Mouse (Mus musculus) CH12.LX (cell line): ENCODE measurements around the gene Zcchc24. TPM values are rescaled to one million over a fixed set of nuclear protein-coding genes. Genes with fewer than 3 reads are reported as not detected.
A peak's percentile ranks its signal among the peaks of the same experiment; 100 is the strongest.

Experiments
- DNase-seq: peaks from one replicate; pipeline ENCODE4 v3.0.0-alpha.2; 2013; ENCODE audit errors: extremely low read depth
- H3K27ac ChIP-seq: 2 replicates; pipeline ENCODE4 v1.5.1; 2012; ENCODE audit warnings: low read depth, mild to moderate bottlenecking, control low read depth, moderate library complexity; ENCODE audit not compliant: insufficient read depth
- H3K27me3 ChIP-seq: replicated peaks from 2 replicates; pipeline ENCODE3; 2012; ENCODE audit warnings: inconsistent platforms
- H3K36me3 ChIP-seq, 2 experiments: replicated peaks in 1 of 2; 2 replicates each; pipeline versions ENCODE3 to v1.6.1; 2012; ENCODE audit warnings: inconsistent platforms in 1 of 2, low read length in 1 of 2, mild to moderate bottlenecking in 1 of 2, mixed read lengths in 1 of 2, moderate library complexity in 1 of 2; ENCODE audit not compliant: control insufficient read depth in 1 of 2, insufficient read depth in 1 of 2
- H3K4me1 ChIP-seq, 2 experiments: 2 replicates each; pipeline ENCODE4 v1.6.1; 2012; ENCODE audit warnings: inconsistent platforms in 1 of 2, moderate library complexity in 1 of 2; ENCODE audit not compliant: insufficient read depth in 2 of 2, control insufficient read depth in 1 of 2
- H3K4me2 ChIP-seq: 2 replicates; pipeline ENCODE4 v1.6.1; 2012; ENCODE audit warnings: low read depth, mild to moderate bottlenecking, control low read depth; ENCODE audit not compliant: poor library complexity, insufficient read depth, severe bottlenecking
- H3K4me3 ChIP-seq, 3 experiments: fragments of 150-350 bp in 1 of 3; sonication (generic) in 1 of 3; replicated peaks in 1 of 3; 2 replicates each; pipeline versions ENCODE3 to v1.5.1; 2011 to 2012; ENCODE audit warnings: low read depth in 2 of 3, low read length in 2 of 3, mild to moderate bottlenecking in 2 of 3, moderate library complexity in 2 of 3, control low read depth in 1 of 3, improper control_type of control experiment in 1 of 3, inconsistent platforms in 1 of 3, mixed read lengths in 1 of 3; ENCODE audit not compliant: poor library complexity in 1 of 3
- H3K79me2 ChIP-seq: replicated peaks from 2 replicates; pipeline ENCODE4 v1.6.1; 2012; ENCODE audit warnings: mild to moderate bottlenecking, moderate library complexity; ENCODE audit not compliant: control insufficient read depth, poor library complexity, insufficient read depth, severe bottlenecking; ENCODE audit errors: extremely low read depth
- H3K9ac ChIP-seq: 2 replicates; pipeline ENCODE4 v1.6.1; 2012; ENCODE audit warnings: low read depth, mild to moderate bottlenecking, control low read depth, moderate library complexity; ENCODE audit not compliant: insufficient read depth
- H3K9me3 ChIP-seq: replicated peaks from 2 replicates; pipeline ENCODE3; 2012; ENCODE audit warnings: low read length, inconsistent platforms, mixed read lengths
- BHLHE40 ChIP-seq: IDR thresholded peaks from 2 replicates; pipeline ENCODE4 v1.6.1; 2011; ENCODE audit warnings: mild to moderate bottlenecking, low read depth, low read length, improper control_type of control experiment
- CTCF ChIP-seq, 2 experiments: IDR thresholded peaks in 1 of 2; conservative IDR thresholded peaks in 1 of 2; 2 replicates each; pipeline ENCODE4 v1.5.1; 2011 to 2012; ENCODE audit warnings: low read depth in 2 of 2, low read length in 2 of 2, improper control_type of control experiment in 1 of 2, inconsistent platforms in 1 of 2, mild to moderate bottlenecking in 1 of 2, moderate library complexity in 1 of 2
- ELF1 ChIP-seq: IDR thresholded peaks from 2 replicates; pipeline ENCODE4 v1.6.1; 2014; ENCODE audit warnings: low read depth, mild to moderate bottlenecking, inconsistent platforms, low read length, improper control_type of control experiment
- EP300 ChIP-seq: IDR thresholded peaks from 2 replicates; pipeline ENCODE4 v1.6.1; 2011; ENCODE audit warnings: low read length, improper control_type of control experiment
- ETS1 ChIP-seq: conservative IDR thresholded peaks from 2 replicates; pipeline ENCODE4 v1.6.1; 2012; ENCODE audit warnings: low read depth, mild to moderate bottlenecking, inconsistent platforms, low read length, improper control_type of control experiment, moderate library complexity
- HCFC1 ChIP-seq: IDR thresholded peaks from 2 replicates; pipeline ENCODE4 v1.6.1; 2012; ENCODE audit warnings: low read depth, mild to moderate bottlenecking, inconsistent platforms, low read length, improper control_type of control experiment
- IRF4 ChIP-seq: IDR thresholded peaks from 2 replicates; pipeline ENCODE4 v1.6.1; 2014; ENCODE audit warnings: low read depth, mild to moderate bottlenecking, inconsistent platforms, low read length, improper control_type of control experiment
- JUN ChIP-seq: IDR thresholded peaks from 2 replicates; pipeline ENCODE4 v1.6.1; 2011; ENCODE audit warnings: low read depth, mild to moderate bottlenecking, low read length, improper control_type of control experiment, moderate library complexity; ENCODE audit not compliant: insufficient read depth
- MAX ChIP-seq: IDR thresholded peaks from 2 replicates; pipeline ENCODE4 v1.6.1; 2011; ENCODE audit warnings: low read length, improper control_type of control experiment
- MAZ ChIP-seq: IDR thresholded peaks from 2 replicates; pipeline ENCODE4 v1.6.1; 2012; ENCODE audit warnings: low read depth, mild to moderate bottlenecking, inconsistent platforms, low read length, improper control_type of control experiment, moderate library complexity
- MEF2A ChIP-seq: IDR thresholded peaks from 2 replicates; pipeline ENCODE4 v1.6.1; 2014; ENCODE audit warnings: low read depth, mild to moderate bottlenecking, inconsistent platforms, low read length, improper control_type of control experiment, borderline replicate concordance
- MXI1 ChIP-seq: IDR thresholded peaks from 2 replicates; pipeline ENCODE4 v1.6.1; 2011; ENCODE audit warnings: mild to moderate bottlenecking, low read depth, low read length, improper control_type of control experiment
- MYC ChIP-seq: IDR thresholded peaks from 2 replicates; pipeline ENCODE4 v1.6.1; 2011; ENCODE audit warnings: low read depth, mild to moderate bottlenecking, improper control_type of control experiment, low read length
- NELFE ChIP-seq: IDR thresholded peaks from 2 replicates; pipeline ENCODE4 v1.6.1; 2011; ENCODE audit warnings: low read depth, low read length, improper control_type of control experiment
- NRF1 ChIP-seq: IDR thresholded peaks from 2 replicates; pipeline ENCODE4 v1.6.1; 2014; ENCODE audit warnings: low read depth, mild to moderate bottlenecking, inconsistent platforms, low read length, improper control_type of control experiment, moderate library complexity
- POLR2A ChIP-seq: IDR thresholded peaks from 2 replicates; pipeline ENCODE4 v1.6.1; 2011; ENCODE audit warnings: low read depth, mild to moderate bottlenecking, improper control_type of control experiment, low read length
- RAD21 ChIP-seq: IDR thresholded peaks from 2 replicates; pipeline ENCODE4 v1.6.1; 2011; ENCODE audit warnings: low read depth, mild to moderate bottlenecking, low read length, improper control_type of control experiment, moderate library complexity
- SIN3A ChIP-seq: IDR thresholded peaks from 2 replicates; pipeline ENCODE4 v1.6.1; 2012; ENCODE audit warnings: low read length, improper control_type of control experiment, inconsistent platforms
- TBP ChIP-seq: conservative IDR thresholded peaks from 2 replicates; pipeline ENCODE4 v1.6.1; 2011; ENCODE audit warnings: low read depth, low read length, improper control_type of control experiment
- TCF12 ChIP-seq: IDR thresholded peaks from 2 replicates; pipeline ENCODE4 v1.6.1; 2014; ENCODE audit warnings: low read depth, mild to moderate bottlenecking, inconsistent platforms, low read length, improper control_type of control experiment
- USF1 ChIP-seq: IDR thresholded peaks from 2 replicates; pipeline ENCODE4 v1.6.1; 2014; ENCODE audit warnings: low read depth, mild to moderate bottlenecking, inconsistent platforms, low read length, improper control_type of control experiment
- USF2 ChIP-seq: conservative IDR thresholded peaks from 2 replicates; pipeline ENCODE4 v1.6.1; 2011; ENCODE audit warnings: low read depth, low read length, improper control_type of control experiment
- ZKSCAN1 ChIP-seq: IDR thresholded peaks from 2 replicates; pipeline ENCODE4 v1.6.1; 2012; ENCODE audit warnings: low read depth, inconsistent platforms, low read length, improper control_type of control experiment, borderline replicate concordance
- ZMIZ1 ChIP-seq: IDR thresholded peaks from 2 replicates; pipeline ENCODE4 v1.6.1; 2012; ENCODE audit warnings: low read depth, mild to moderate bottlenecking, inconsistent platforms, low read length, improper control_type of control experiment
- ZNF384 ChIP-seq: IDR thresholded peaks from 2 replicates; pipeline ENCODE4 v1.6.1; 2012; ENCODE audit warnings: low read depth, low read length, improper control_type of control experiment, inconsistent platforms
- dilution Hi-C: fragments of 300-500 bp; cut with MboI; formaldehyde crosslinking; loops from 2 replicates; pipeline ENCODE4 v1.14.3; 2020; ENCODE audit warnings: low sequenced_read_pairs; ENCODE audit not compliant: extremely low pct_unique_long_range_greater_than_20kb, extremely low pct_ligation_motif_present
- in situ Hi-C: fragments of 300-500 bp; cut with MboI; formaldehyde crosslinking; loops from 3 replicates; pipeline ENCODE4 v1.14.3; 2019; ENCODE audit warnings: low sequenced_read_pairs, low pct_ligation_motif_present, low pct_unique_long_range_greater_than_20kb, mixed read lengths
- polyA plus RNA-seq: library from polyadenylated mRNA; unstranded; fragments of >175 nt; gene quantifications from 2 replicates; pipeline ENCODE4 v1.2.1, GENCODE M21; 2012; ENCODE audit warnings: low read depth; ENCODE audit not compliant: insufficient read length
- total RNA-seq, 2 experiments: library from RNA; depleted of rRNA; stranded (reverse); fragments of 300-350 nt in 1 of 2; fragments of >200 nt in 1 of 2; gene quantifications; 2 replicates each; pipeline ENCODE4 v1.2.3; 2012 to 2014

Zcchc24 gene
- total and polyA plus RNA-seq, 3 experiments, result 0.05 to 0.44 (median 0.08) TPM

GRCm38 (mm10) chr14:25747996-25748756 is 20.7 kb downstream of the Zcchc24 start:
- no peaks in the 10 kb centered on the region for H3K27me3 ChIP-seq
- dilution Hi-C loops (no loop called here), in situ Hi-C loops (loop anchor here (5.0 kb wide), 1 partner anchor 34 kb away; no protein-coding TSS in a partner anchor)
- H3K9me3 ChIP-seq, result no peaks in the 10 kb centered on the region
- TF ChIP-seq MYC (no peak), CTCF (conservative IDR thresholded peaks at IDR 0.05 in 1 of 2, IDR thresholded peaks at IDR 0.05 in 1 of 2; ENCODE audit: low read depth in 2 of 2, low read length in 2 of 2) (no peak), ZKSCAN1 (no peak), IRF4 (no peak), NELFE (no peak), ZNF384 (no peak), USF1 (no peak), MAZ (no peak)
- peak overlapping the region in 1 of 3 experiments; percentile 35 for H3K4me3 ChIP-seq
- no peak overlapping the region for H3K9ac ChIP-seq
- no peaks in the 10 kb centered on the region for H3K36me3 ChIP-seq
- DNase-seq, result peak; percentile 44
- no peaks in the 10 kb centered on the region for H3K79me2 ChIP-seq
- peaks cover 22 to 57% of the 10 kb centered on the region in 2 experiments for H3K4me1 ChIP-seq
- H3K27ac ChIP-seq, result no peak overlapping the region
- H3K4me2 ChIP-seq, result peak overlapping the region; percentile 32; the same call in 1 of the 2 replicates

DNA sequence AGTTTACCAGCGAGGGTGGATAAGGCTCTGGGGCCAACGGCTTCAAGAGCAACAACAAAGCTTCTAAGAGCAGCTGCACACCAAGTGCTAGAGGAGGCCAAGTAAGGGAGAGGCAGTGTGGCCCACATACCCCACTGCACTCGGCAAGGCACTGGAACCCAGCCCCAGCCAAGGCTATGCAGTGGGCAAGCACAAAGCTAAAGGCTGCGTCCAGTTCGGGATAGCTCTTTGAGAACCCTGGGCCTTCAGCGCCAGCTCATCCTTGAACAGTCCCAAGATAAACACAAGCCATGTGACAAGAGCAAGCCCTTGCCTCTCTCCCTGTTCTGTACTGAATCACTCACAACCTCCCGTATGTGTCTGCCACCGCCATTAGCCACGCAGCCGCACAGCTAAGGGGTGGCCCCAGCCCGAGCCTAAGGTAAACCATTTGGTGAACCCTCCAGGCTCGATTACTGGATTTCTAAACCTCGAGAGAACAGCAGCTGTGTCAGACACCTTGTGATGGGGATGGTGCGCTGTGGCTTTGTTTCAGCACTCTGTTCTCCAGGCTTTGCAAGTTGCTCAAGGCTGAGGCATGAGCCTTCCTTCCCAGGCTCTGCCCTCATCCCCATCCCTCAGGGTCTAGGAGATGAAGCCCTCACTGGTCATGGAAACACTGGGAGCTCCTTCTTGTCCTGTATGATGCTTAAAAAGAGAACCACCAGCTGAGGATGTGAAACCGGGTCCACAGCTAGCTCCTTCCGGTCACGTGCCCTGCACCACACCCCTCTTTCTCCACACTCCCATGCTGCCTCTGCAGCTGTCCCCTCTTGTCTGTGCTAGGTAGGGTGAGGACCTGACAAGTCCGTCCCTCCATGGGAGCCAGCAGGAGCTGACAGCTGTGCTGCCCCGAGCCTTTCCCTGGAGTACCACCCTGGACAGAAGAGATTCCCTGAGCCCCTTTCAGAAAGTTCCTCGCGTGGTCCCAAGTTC is 21.6 kb downstream of the Zcchc24 start:
- Histone ChIP-seq H3K4me3 (peak overlapping the region in 2 of 3 experiments; percentile 19 to 35), H3K27ac (0 out of 2 replicates have a peak overlapping the region, but pooled peaks have one; percentile 14)

More for the DNA sequence above, 21.6 kb downstream of the Zcchc24 start:
- Histone ChIP-seq H3K9me3 (no peaks in the 10 kb centered on the region), H3K4me1 (peaks cover 22 to 57% of the 10 kb centered on the region in 2 experiments), H3K36me3 (no peaks in the 10 kb centered on the region), H3K4me2 (peak overlapping the region; percentile 32), H3K9ac (no peak overlapping the region), H3K79me2 (no peaks in the 10 kb centered on the region), H3K27me3 (no peaks in the 10 kb centered on the region)
- DNase-seq, result peak; percentile 84
- no peak for TF ChIP-seq ZMIZ1
- peak; percentile 55; the same call in 1 of the 2 replicates for TF ChIP-seq MXI1
- peak; percentile 95 for TF ChIP-seq USF1
- no peak for TF ChIP-seq ZNF384
- TF ChIP-seq IRF4, result peak; percentile 90
- TF ChIP-seq POLR2A, result peak; percentile 54
- peak; percentile 40; the same call in 1 of the 2 replicates for TF ChIP-seq NRF1
- peak; percentile 41; the same call in 1 of the 2 replicates for TF ChIP-seq NELFE
- peak; percentile 78 for TF ChIP-seq SIN3A
- TF ChIP-seq TCF12, result peak; percentile 70; the same call in 1 of the 2 replicates
- 0 out of 2 replicates have a peak, but pooled peaks have one; percentile 54 for TF ChIP-seq HCFC1
- peak; percentile 75 for TF ChIP-seq EP300
- peak; percentile 86 for TF ChIP-seq ELF1
- TF ChIP-seq RAD21, result no peak
- no peak for TF ChIP-seq MAZ
- TF ChIP-seq JUN, result no peak
- 0 out of 2 replicates have a peak, but pooled peaks have one; percentile 11 for TF ChIP-seq MEF2A
- TF ChIP-seq MAX, result peak; percentile 98
- TF ChIP-seq USF2, result peak; percentile 96
- peak; percentile 77; the same call in 1 of the 2 replicates for TF ChIP-seq MYC
- TF ChIP-seq ETS1, result peak; percentile 43
- TF ChIP-seq BHLHE40, result peak; percentile 97
- 0 out of 2 replicates have a peak, but pooled peaks have one; percentile 62 for TF ChIP-seq TBP
- in situ Hi-C loops (loop anchor here (5.0 kb wide), 1 partner anchor 35 kb away; no protein-coding TSS in a partner anchor), dilution Hi-C loops (no loop called here)
